Mouse (Mus musculus): ENCODE measurements around the gene Ift80. TPM values are rescaled to one million over a fixed set of nuclear protein-coding genes. Genes with fewer than 3 reads are reported as not detected.
"Not testable (repeated sequence)": the region's sequence is repeated elsewhere in the genome, so short reads cannot be mapped to it uniquely, and the experiment has no call there.

Gene Ift80
- polyA plus RNA-seq, 1 experiment from 2014 or later, result 21.9 TPM

GRCm38 (mm10) chr3:68934259-68934658, 70.1 kb downstream of the Ift80 start:
- 83% methylated on average over 7 of the region's 7 CpGs for WGBS
- no peaks in the 10 kb centered on the region for H3K27me3 ChIP-seq
- ATAC-seq (ENCODE audit: insufficient number of reproducible peaks, insufficient read depth, low FRiP score, low TSS enrichment, low read depth), result no peak
- H3K4me2 ChIP-seq, result no peak overlapping the region
- H3K27ac ChIP-seq, result no peak overlapping the region
- H3K9me3 ChIP-seq, result 0 out of 2 replicates have a peak, but pooled peaks cover 2% of the 10 kb centered on the region
- no peaks in the 10 kb centered on the region for H3K4me1 ChIP-seq (replicated peaks)
- peaks cover 36% of the 10 kb centered on the region for H3K36me3 ChIP-seq
- H3K9ac ChIP-seq (replicated peaks), result no peak overlapping the region
- H3K4me3 ChIP-seq (replicated peaks), result no peak overlapping the region

GRCm38 (mm10) chr3:68928619-68929018, 75.8 kb downstream of the Ift80 start:
- WGBS, result 71% methylated on average over 9 of the region's 9 CpGs
- H3K27me3 ChIP-seq, result no peaks in the 10 kb centered on the region

DNA sequence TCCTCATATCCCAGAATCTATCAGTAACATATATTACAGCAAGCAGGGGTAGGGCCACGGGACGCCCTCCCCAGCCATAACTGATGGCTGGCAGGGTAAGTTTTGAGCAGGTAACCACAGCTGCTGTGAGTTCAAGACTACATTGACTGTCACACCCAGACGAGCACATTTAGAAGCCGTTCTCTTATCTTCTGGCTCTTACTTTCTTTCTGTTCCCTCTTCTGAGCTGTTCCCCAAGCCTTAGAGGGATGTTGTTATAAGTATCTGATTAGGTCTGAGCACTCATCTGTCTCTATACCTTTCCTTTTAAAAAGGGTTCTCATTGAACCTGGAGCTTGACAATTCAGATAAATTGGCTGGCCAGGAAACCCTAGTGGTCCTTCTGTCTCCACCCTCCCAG, 96.9 kb downstream of the Ift80 start:
- H3K36me3 ChIP-seq, result 0 out of 2 replicates have a peak, but pooled peaks cover 2% of the 10 kb centered on the region
- 94% methylated on average over 4 of the region's 4 CpGs for WGBS
- no peak overlapping the region for H3K27ac ChIP-seq
- H3K4me3 ChIP-seq (replicated peaks), result no peak overlapping the region
- no peaks in the 10 kb centered on the region for H3K27me3 ChIP-seq
- no peaks in the 10 kb centered on the region for H3K4me1 ChIP-seq (replicated peaks)
- ATAC-seq (ENCODE audit: insufficient number of reproducible peaks, insufficient read depth, low FRiP score, low TSS enrichment, low read depth), result no peak
- H3K9me3 ChIP-seq, result no peaks in the 10 kb centered on the region
- H3K9ac ChIP-seq (replicated peaks), result no peak overlapping the region
- no peak overlapping the region for H3K4me2 ChIP-seq

More at GRCm38 (mm10) chr3:68928619-68929018, 75.8 kb downstream of the Ift80 start:
- Histone ChIP-seq H3K36me3 (peaks cover 24% of the 10 kb centered on the region), H3K9ac (replicated peaks) (no peak overlapping the region), H3K4me2 (no peak overlapping the region), H3K9me3 (no peaks in the 10 kb centered on the region), H3K27ac (no peak overlapping the region), H3K4me3 (replicated peaks) (no peak overlapping the region), H3K4me1 (replicated peaks) (no peaks in the 10 kb centered on the region)
- no peak for ATAC-seq (ENCODE audit: insufficient number of reproducible peaks, insufficient read depth, low FRiP score, low TSS enrichment, low read depth)

- Histone ChIP-seq H3K9ac (replicated peaks) (no peak overlapping the region), H3K27me3 (no peaks in the 10 kb centered on the region), H3K4me3 (replicated peaks) (no peak overlapping the region), H3K36me3 (no peaks in the 10 kb centered on the region; the same call in 1 of the 2 replicates), H3K9me3 (no peaks in the 10 kb centered on the region), H3K27ac (no peak overlapping the region), H3K4me2 (no peak overlapping the region), H3K4me1 (replicated peaks) (no peaks in the 10 kb centered on the region)
- WGBS, result 85% methylated on average over 2 of the region's 2 CpGs
- no peak for ATAC-seq (ENCODE audit: insufficient number of reproducible peaks, insufficient read depth, low FRiP score, low TSS enrichment, low read depth)
Measured at GRCm38 (mm10) chr3:68904902-68905778, 99.2 kb downstream of the Ift80 start.

- not testable (repeated sequence) for ATAC-seq (ENCODE audit: insufficient number of reproducible peaks, insufficient read depth, low FRiP score, low TSS enrichment, low read depth); H3K9ac ChIP-seq (replicated peaks); H3K4me1 ChIP-seq (replicated peaks); H3K27me3 ChIP-seq; H3K9me3 ChIP-seq; H3K4me3 ChIP-seq (replicated peaks); H3K27ac ChIP-seq; H3K36me3 ChIP-seq; H3K4me2 ChIP-seq
- 83% methylated on average over 20 of the region's 20 CpGs for WGBS
Measured at GRCm38 (mm10) chr3:68902636-68903035, 101.7 kb downstream of the Ift80 start.

DNA sequence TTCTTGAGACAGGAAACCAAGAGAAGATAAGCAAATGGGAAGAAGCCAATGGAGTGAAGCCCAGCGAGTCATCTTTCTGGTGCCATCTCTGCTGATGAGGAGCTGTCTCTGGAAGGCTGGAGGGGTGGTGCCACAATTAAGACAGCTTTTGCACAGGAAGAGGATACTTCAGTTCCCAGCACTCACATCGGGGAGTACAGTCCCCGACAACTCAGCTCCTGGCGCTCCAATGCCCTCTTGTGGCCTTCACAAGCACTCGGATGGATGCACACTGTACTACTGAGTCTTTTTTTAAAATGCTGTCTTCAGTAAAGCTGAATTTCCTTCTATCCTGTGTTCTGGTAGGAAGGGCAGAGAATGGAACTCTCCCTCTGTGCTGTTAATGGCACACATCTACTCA, 107.2 kb downstream of the Ift80 start:
- Histone ChIP-seq H3K27ac (no peak overlapping the region), H3K9ac (replicated peaks) (no peak overlapping the region), H3K4me1 (replicated peaks) (no peaks in the 10 kb centered on the region), H3K27me3 (no peaks in the 10 kb centered on the region), H3K36me3 (peaks cover 6% of the 10 kb centered on the region; the same call in 1 of the 2 replicates), H3K4me3 (replicated peaks) (no peak overlapping the region), H3K9me3 (no peaks in the 10 kb centered on the region), H3K4me2 (no peak overlapping the region)
- no peak for ATAC-seq (ENCODE audit: insufficient number of reproducible peaks, insufficient read depth, low FRiP score, low TSS enrichment, low read depth)
- WGBS, result 82% methylated on average over 5 of the region's 5 CpGs

GRCm38 (mm10) chr3:68895426-68895825, 108.9 kb downstream of the Ift80 start:
- Histone ChIP-seq H3K36me3 (peaks cover 8% of the 10 kb centered on the region; the same call in 1 of the 2 replicates), H3K4me2 (no peak overlapping the region), H3K27me3 (no peaks in the 10 kb centered on the region), H3K4me1 (replicated peaks) (no peaks in the 10 kb centered on the region), H3K4me3 (replicated peaks) (no peak overlapping the region), H3K27ac (no peak overlapping the region), H3K9ac (replicated peaks) (no peak overlapping the region), H3K9me3 (no peaks in the 10 kb centered on the region)
- 65% methylated on average over 4 of the region's 4 CpGs for WGBS
- ATAC-seq (ENCODE audit: insufficient number of reproducible peaks, insufficient read depth, low FRiP score, low TSS enrichment, low read depth), result no peak

DNA sequence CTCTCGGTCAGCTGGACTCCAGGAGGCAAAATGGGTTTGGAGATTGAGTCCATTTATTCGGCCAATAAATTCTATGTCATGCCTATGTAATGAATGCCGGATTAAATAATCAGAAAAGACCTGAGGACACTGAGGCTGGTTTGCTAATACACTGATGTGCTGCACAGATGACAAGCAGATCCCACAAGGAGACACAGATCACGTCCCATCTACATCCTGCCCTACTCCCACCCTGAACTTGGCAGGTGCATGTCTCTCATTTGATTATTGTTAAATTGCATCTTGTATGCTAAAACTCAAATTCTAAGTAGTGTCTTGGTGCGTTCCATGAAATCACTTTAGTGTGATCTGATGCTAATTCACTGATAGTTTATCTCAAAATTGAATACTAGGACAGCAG, 117.5 kb downstream of the Ift80 start:
- Histone ChIP-seq H3K4me3 (replicated peaks) (no peak overlapping the region), H3K36me3 (no peaks in the 10 kb centered on the region), H3K27me3 (no peaks in the 10 kb centered on the region), H3K4me1 (replicated peaks) (no peaks in the 10 kb centered on the region), H3K9ac (replicated peaks) (no peak overlapping the region), H3K4me2 (no peak overlapping the region), H3K9me3 (no peaks in the 10 kb centered on the region), H3K27ac (no peak overlapping the region)
- 90% methylated on average over 5 of the region's 5 CpGs for WGBS
- no peak for ATAC-seq (ENCODE audit: insufficient number of reproducible peaks, insufficient read depth, low FRiP score, low TSS enrichment, low read depth)

GRCm38 (mm10) chr3:68874079-68874478, 130.3 kb downstream of the Ift80 start:
- Histone ChIP-seq H3K4me2 (no peak overlapping the region), H3K27me3 (peaks cover 21% of the 10 kb centered on the region), H3K9me3 (no peaks in the 10 kb centered on the region), H3K4me1 (replicated peaks) (peaks cover 8% of the 10 kb centered on the region; the same call in 1 of the 2 replicates), H3K4me3 (replicated peaks) (no peak overlapping the region), H3K36me3 (no peaks in the 10 kb centered on the region), H3K9ac (replicated peaks) (no peak overlapping the region), H3K27ac (no peak overlapping the region)
- WGBS, result 94% methylated on average over 2 of the region's 2 CpGs
- ATAC-seq (ENCODE audit: insufficient number of reproducible peaks, insufficient read depth, low FRiP score, low TSS enrichment, low read depth), result no peak

DNA sequence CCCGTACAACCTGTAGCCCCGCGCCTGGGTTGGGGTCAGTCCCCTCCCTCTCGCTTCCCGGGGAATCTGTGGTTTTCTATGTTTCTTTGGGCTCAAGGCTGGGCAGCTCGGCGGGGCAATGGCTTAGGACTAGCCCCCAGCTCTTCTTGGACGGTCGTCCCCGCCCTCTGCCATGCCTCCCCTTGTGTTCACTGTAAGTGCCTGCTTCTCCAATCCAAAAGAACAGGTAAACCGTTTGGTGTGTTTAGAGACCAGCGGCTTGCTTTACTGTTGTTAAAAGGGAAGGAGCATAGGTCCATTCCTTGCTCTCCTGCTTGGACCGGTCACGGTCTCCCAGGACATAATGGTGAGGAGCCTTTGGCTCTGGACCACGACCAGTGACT, 133.8 kb downstream of the Ift80 start:
- Histone ChIP-seq H3K9me3 (no peaks in the 10 kb centered on the region), H3K4me3 (replicated peaks) (peak overlapping the region; percentile 64), H3K36me3 (no peaks in the 10 kb centered on the region), H3K27me3 (peaks cover 43% of the 10 kb centered on the region), H3K4me1 (replicated peaks) (peaks cover 11% of the 10 kb centered on the region; the same call in 1 of the 2 replicates), H3K9ac (replicated peaks) (peak overlapping the region; percentile 63), H3K4me2 (peak overlapping the region; percentile 98), H3K27ac (no peak overlapping the region)
- WGBS, result 4% methylated on average over 15 of the region's 15 CpGs
- no peak for ATAC-seq (ENCODE audit: insufficient number of reproducible peaks, insufficient read depth, low FRiP score, low TSS enrichment, low read depth)

DNA sequence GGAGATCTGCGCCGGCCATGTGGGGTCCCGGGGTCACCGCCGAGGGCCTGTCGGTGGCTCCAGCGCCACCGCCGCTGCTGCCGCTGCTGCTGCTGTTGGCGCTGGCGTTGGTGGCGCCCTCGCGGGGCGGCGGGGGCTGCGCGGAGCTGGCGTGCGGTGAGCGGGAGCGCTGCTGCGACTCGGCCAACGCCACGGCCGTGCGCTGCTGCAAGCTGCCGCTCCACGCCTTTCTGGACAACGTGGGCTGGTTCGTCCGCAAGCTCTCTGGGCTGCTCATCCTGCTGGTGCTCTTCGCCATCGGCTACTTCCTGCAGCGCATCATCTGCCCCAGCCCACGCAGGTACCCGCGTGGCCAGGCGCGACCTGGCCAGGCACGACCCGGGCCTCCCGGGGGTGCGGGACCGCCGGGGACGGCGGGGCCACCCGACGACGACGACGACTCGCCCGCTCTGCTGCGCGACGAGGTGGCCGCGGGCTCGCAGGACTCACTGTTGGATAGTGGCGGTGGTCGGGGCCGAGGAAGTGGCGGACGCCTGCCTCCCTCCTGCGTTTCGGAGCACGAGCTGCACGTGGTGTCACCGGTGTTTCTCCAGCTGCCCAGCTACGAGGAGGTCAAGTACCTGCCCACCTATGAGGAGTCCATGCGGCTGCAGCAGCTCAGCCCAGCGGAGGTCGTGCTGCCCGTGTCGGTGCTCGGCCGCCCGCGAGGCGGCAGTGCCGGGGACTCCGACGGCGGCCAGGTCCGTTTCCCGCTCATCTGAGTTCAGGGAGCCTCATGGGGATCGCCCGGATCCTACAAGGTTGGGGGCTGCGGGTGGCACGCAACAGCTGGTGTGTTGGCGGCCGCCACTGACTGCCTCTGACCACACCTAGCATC, 134.4 kb downstream of the Ift80 start:
- peaks cover 43% of the 10 kb centered on the region for H3K27me3 ChIP-seq
- H3K36me3 ChIP-seq, result no peaks in the 10 kb centered on the region
- under 1% methylated on average over 96 of the region's 96 CpGs for WGBS
- no peak overlapping the region for H3K27ac ChIP-seq
- peaks cover 11% of the 10 kb centered on the region; the same call in 1 of the 2 replicates for H3K4me1 ChIP-seq (replicated peaks)
- peak overlapping the region; percentile 64 for H3K4me3 ChIP-seq (replicated peaks)
- no peaks in the 10 kb centered on the region for H3K9me3 ChIP-seq
- H3K4me2 ChIP-seq, result peak overlapping the region; percentile 98
- peak overlapping the region; percentile 63 for H3K9ac ChIP-seq (replicated peaks)
- peak; percentile 66; the same call in 1 of the 2 replicates for ATAC-seq (ENCODE audit: insufficient number of reproducible peaks, insufficient read depth, low FRiP score, low TSS enrichment, low read depth)
